Comparison of ENCODE assay signal across 9 mouse cellular contexts in genomic region chr9:121299223-121299755, GRCm38 (mm10). TPM values are rescaled to one million over a fixed set of nuclear protein-coding genes. Genes with fewer than 3 reads are reported as not detected.
A peak's percentile ranks its signal among the peaks of the same experiment; 100 is the strongest.
DNase-seq lines count a peak whose midpoint lies in the region; ATAC-seq lines count a peak whose summit lies in the region.
"Had no signal": no experiment of that assay in that cellular context is flagged by ENCODE, and none has a peak within 500 bp of the region (broad histone marks: within the 10 kb centered on the region; RNA-seq: fewer than 3 reads in every experiment).

No protein-coding gene starts in this region.

- peak overlapping the region; percentile 68 for H3K4me2 ChIP-seq in heart, embryonic 11.5 days
- peak overlapping the region; percentile 88 for H3K4me2 ChIP-seq in hindbrain, embryonic 12.5 days (replicated peaks)
- H3K4me2 ChIP-seq in midbrain, embryonic 13.5 days (replicated peaks), result peak overlapping the region; percentile 95

- no peak for DNase-seq in heart, postnatal 36 days
- DNase-seq in urinary bladder, adult 2 months (ENCODE audit: low spot score), result no peak
- no peak for DNase-seq in cerebellum, adult 9-10 months

- 73% methylated on average over 9 of the region's 9 CpGs for WGBS in heart, embryonic 11.5 days (ENCODE audit: insufficient replicate concordance)
- WGBS in hindbrain, embryonic 12.5 days, result 48% methylated on average over 9 of the region's 9 CpGs
- 38% methylated on average over 9 of the region's 9 CpGs for WGBS in midbrain, embryonic 13.5 days

- H3K27ac ChIP-seq in heart, embryonic 11.5 days (ENCODE audit: low read depth, low read length), result peak overlapping the region; percentile 22; the same call in 1 of the 2 replicates
- peak overlapping the region; percentile 58; the same call in 1 of the 2 replicates for H3K27ac ChIP-seq in hindbrain, embryonic 12.5 days
- H3K27ac ChIP-seq in midbrain, embryonic 13.5 days, result 0 out of 2 replicates have a peak overlapping the region, but pooled peaks have one; percentile 0

- H3K36me3 ChIP-seq in heart, embryonic 11.5 days (ENCODE audit: control insufficient read depth, insufficient read depth, low read length), result no peaks in the 10 kb centered on the region
- H3K36me3 ChIP-seq in hindbrain, embryonic 12.5 days, result no peaks in the 10 kb centered on the region
- no peaks in the 10 kb centered on the region for H3K36me3 ChIP-seq in midbrain, embryonic 13.5 days

- intact Hi-C loops in heart, postnatal 36 days (cut with DNase I), result loop anchor here (2.0 kb wide), 1 partner anchor 32 kb away; no protein-coding TSS in a partner anchor

- H3K27me3 ChIP-seq in heart, embryonic 11.5 days (ENCODE audit: control insufficient read depth, insufficient read depth, low read length), result no peaks in the 10 kb centered on the region; the same call in 1 of the 2 replicates
- 0 out of 2 replicates have a peak, but pooled peaks cover 5% of the 10 kb centered on the region for H3K27me3 ChIP-seq in hindbrain, embryonic 12.5 days
- H3K27me3 ChIP-seq in midbrain, embryonic 13.5 days, result peaks cover 6% of the 10 kb centered on the region

- H3K4me1 ChIP-seq in heart, embryonic 11.5 days (ENCODE audit: control insufficient read depth, insufficient read depth, low read length), result peaks cover 29% of the 10 kb centered on the region
- H3K4me1 ChIP-seq in hindbrain, embryonic 12.5 days, result peaks cover 53% of the 10 kb centered on the region
- H3K4me1 ChIP-seq in midbrain, embryonic 13.5 days (replicated peaks), result peaks cover 60% of the 10 kb centered on the region

- no peaks in the 10 kb centered on the region for H3K9me3 ChIP-seq in heart, embryonic 11.5 days (replicated peaks; ENCODE audit: control insufficient read depth, low read length)
- H3K9me3 ChIP-seq in hindbrain, embryonic 12.5 days (replicated peaks), result no peaks in the 10 kb centered on the region
- H3K9me3 ChIP-seq in midbrain, embryonic 13.5 days, result no peaks in the 10 kb centered on the region
- H3K9me3 ChIP-seq: G1E had no signal

- H3K4me3 ChIP-seq in heart, embryonic 11.5 days (ENCODE audit: low read depth, low read length), result peak overlapping the region; percentile 90
- peak overlapping the region; percentile 87 for H3K4me3 ChIP-seq in hindbrain, embryonic 12.5 days
- peak overlapping the region; percentile 80 for H3K4me3 ChIP-seq in midbrain, embryonic 13.5 days (replicated peaks)

- no peak overlapping the region for H3K9ac ChIP-seq in heart, embryonic 11.5 days (ENCODE audit: low read depth, low read length)
- peak overlapping the region; percentile 95; the same call in 1 of the 2 replicates for H3K9ac ChIP-seq in hindbrain, embryonic 12.5 days
- peak overlapping the region; percentile 49; the same call in 1 of the 2 replicates for H3K9ac ChIP-seq in midbrain, embryonic 13.5 days (replicated peaks)

- no peak for ATAC-seq in heart, embryonic 11.5 days (replicated peaks; ENCODE audit: insufficient number of reproducible peaks, low FRiP score, low TSS enrichment)
- peak; percentile 34 for ATAC-seq in activated CD4-positive, CD25-positive, alpha-beta regulatory T cell, adult 4 months
- ATAC-seq in hindbrain, embryonic 12.5 days (ENCODE audit: low FRiP score), result no peak
- no peak for ATAC-seq in midbrain, embryonic 13.5 days
- no peak for ATAC-seq in erythroid progenitor cell, adult 5-6 weeks (replicated peaks; ENCODE audit: low FRiP score, poor library complexity, severe bottlenecking)

RNA-seq across cellular contexts. Expression of gene Trak1, which starts 2.0 kb away (rescaled TPM):
- 21.3 and 27.2 TPM in 2 replicates for polyA plus RNA-seq in heart, embryonic 11.5 days (2014; fragmentation: Nextera tagmentation; extraction: Ambion mirVana)
- total RNA-seq in heart, postnatal 36 days (2021), result 100 to 1,000 TPM; 305 to 315 TPM
- 10 to 100 TPM in 1 of 2 experiments, 1 to 10 TPM in 1; 9.4 to 11.2 TPM for polyA plus RNA-seq in activated CD4-positive, CD25-positive, alpha-beta regulatory T cell, adult 4 months (2017; shearing (Covaris generic))
- 38.8 and 41.6 TPM in 2 replicates for polyA plus RNA-seq in hindbrain, embryonic 12.5 days (2016; fragmentation: Nextera tagmentation; extraction: Ambion mirVana)
- 41.1 and 44.8 TPM in 2 replicates for polyA plus RNA-seq in midbrain, embryonic 13.5 days (2015; fragmentation: Nextera tagmentation; extraction: Ambion mirVana)
- total RNA-seq in erythroid progenitor cell, adult 5-6 weeks (2015; ENCODE audit: low replicate concordance), result 13.4 and 14.4 TPM in 2 replicates
- total RNA-seq in erythroid progenitor cell, adult 5-6 weeks (2017; ENCODE audit: low replicate concordance), result 5.8 and 7.2 TPM in 2 replicates
- polyA plus RNA-seq in urinary bladder, adult 2 months (2012; rRNA removed), result 35.9 and 51.4 TPM in 2 replicates

RNA-seq across cellular contexts. Expression of gene Ulk4, which starts 22.3 kb away (rescaled TPM):
- 101 and 106 TPM in 2 replicates for polyA plus RNA-seq in heart, embryonic 11.5 days (2014; fragmentation: Nextera tagmentation; extraction: Ambion mirVana)
- under 1 TPM; 0.17 to 0.46 TPM for total RNA-seq in heart, postnatal 36 days (2021)
- 1 to 10 TPM in 1 of 2 experiments, under 1 TPM in 1; 0.25 to 2.8 TPM for polyA plus RNA-seq in activated CD4-positive, CD25-positive, alpha-beta regulatory T cell, adult 4 months (2017; shearing (Covaris generic))
- 147 and 164 TPM in 2 replicates for polyA plus RNA-seq in hindbrain, embryonic 12.5 days (2016; fragmentation: Nextera tagmentation; extraction: Ambion mirVana)
- polyA plus RNA-seq in midbrain, embryonic 13.5 days (2015; fragmentation: Nextera tagmentation; extraction: Ambion mirVana), result 151 and 159 TPM in 2 replicates
- total RNA-seq in erythroid progenitor cell, adult 5-6 weeks (2015; ENCODE audit: low replicate concordance), result 2.5 TPM in 1 of 2 replicates, not detected in the other
- 3.1 TPM in 1 of 2 replicates, not detected in the other for total RNA-seq in erythroid progenitor cell, adult 5-6 weeks (2017; ENCODE audit: low replicate concordance)
- polyA plus RNA-seq in urinary bladder, adult 2 months (2012; rRNA removed), result 2.4 and 2.9 TPM in 2 replicates

Comparison
In these comparisons a context has a peak if more than half of its experiments do, and no peak if none do; other contexts are left out.
1. H3K27ac ChIP-seq: peak in every context shown above with its lines; median percentile 58 in hindbrain, embryonic 12.5 days; 22 in heart, embryonic 11.5 days; 0 in midbrain, embryonic 13.5 days.
2. RNA of gene Ulk4, which starts 22.3 kb away (polyA plus RNA-seq): 147 to 164 TPM in hindbrain, embryonic 12.5 days, 151 to 159 TPM in midbrain, embryonic 13.5 days and 101 to 106 TPM in heart, embryonic 11.5 days; 0.25 to 2.8 TPM in activated CD4-positive, CD25-positive, alpha-beta regulatory T cell, adult 4 months and 2.4 to 2.9 TPM in urinary bladder, adult 2 months; every median in the first group is over 10 times any median in the second.
3. Peak in every context shown above with its lines, with median percentiles within 50 percentile points of each other: H3K4me2 ChIP-seq and H3K4me3 ChIP-seq.